Mouse (Mus musculus) hindbrain, embryonic 16.5 days (tissue): ENCODE data around the gene Sh3bgr. TPM values are rescaled to one million over a fixed set of nuclear protein-coding genes. Genes with fewer than 3 reads are reported as not detected.

Experiments
- ATAC-seq: fragments of 200-750 bp; cut with Nextera tagmentation; 2 replicates; pipeline ENCODE4 v1.8.0; 2017; ENCODE audit warnings: moderate TSS enrichment, moderate library complexity
- H3K27ac ChIP-seq: fragments of 300-500 bp; sonication (generic); 2 replicates; pipeline ENCODE4 v1.5.1; 2014; ENCODE audit warnings: low read depth, mild to moderate bottlenecking, control low read depth, low read length, moderate library complexity
- H3K27me3 ChIP-seq: fragments of 300-500 bp; sonication (generic); replicated peaks from 2 replicates; pipeline ENCODE4 v1.6.1; 2014; ENCODE audit warnings: low read length; ENCODE audit not compliant: control insufficient read depth, insufficient read depth
- H3K36me3 ChIP-seq: fragments of 300-500 bp; sonication (generic); 2 replicates; pipeline ENCODE4 v1.6.1; 2014; ENCODE audit warnings: mild to moderate bottlenecking, low read length, moderate library complexity, mixed read lengths; ENCODE audit not compliant: control insufficient read depth, insufficient read depth
- H3K4me1 ChIP-seq: fragments of 300-500 bp; sonication (generic); 2 replicates; pipeline ENCODE4 v1.6.1; 2014; ENCODE audit warnings: low read depth, low read length; ENCODE audit not compliant: control insufficient read depth, insufficient read depth
- H3K4me2 ChIP-seq: fragments of 300-500 bp; sonication (generic); 2 replicates; pipeline ENCODE4 v1.6.1; 2014; ENCODE audit warnings: mild to moderate bottlenecking, low read length, control low read depth, moderate library complexity
- H3K4me3 ChIP-seq: fragments of 300-500 bp; sonication (generic); 2 replicates; pipeline ENCODE4 v1.5.1; 2014; ENCODE audit warnings: mild to moderate bottlenecking, low read length, control low read depth, moderate library complexity
- H3K9ac ChIP-seq: fragments of 300-500 bp; sonication (generic); 2 replicates; pipeline ENCODE4 v1.6.1; 2014; ENCODE audit warnings: low read depth, mild to moderate bottlenecking, control low read depth, low read length, moderate library complexity
- H3K9me3 ChIP-seq: fragments of 300-500 bp; sonication (generic); 2 replicates; pipeline ENCODE4 v1.6.1; 2014; ENCODE audit warnings: mild to moderate bottlenecking, low read length, moderate library complexity; ENCODE audit not compliant: control insufficient read depth
- WGBS: fragments of 180-500 bp; shearing (Covaris S2); extraction: QIAGEN DNeasy Blood & Tissue Kit; methylation state at CpG from one replicate; pipeline ENCODE4 v1.1.7; 2014; 5-methylcytosine and 5-hydroxymethylcytosine counted together
- polyA plus RNA-seq: library from polyadenylated mRNA; unstranded; fragments of >200 nt; fragmentation: Nextera tagmentation; extraction: Ambion mirVana; gene quantifications from 2 replicates; pipeline ENCODE4 v1.2.1, GENCODE M21; 2015

Sh3bgr gene
- 1.8 and 4.2 TPM in 2 replicates for polyA plus RNA-seq

DNA sequence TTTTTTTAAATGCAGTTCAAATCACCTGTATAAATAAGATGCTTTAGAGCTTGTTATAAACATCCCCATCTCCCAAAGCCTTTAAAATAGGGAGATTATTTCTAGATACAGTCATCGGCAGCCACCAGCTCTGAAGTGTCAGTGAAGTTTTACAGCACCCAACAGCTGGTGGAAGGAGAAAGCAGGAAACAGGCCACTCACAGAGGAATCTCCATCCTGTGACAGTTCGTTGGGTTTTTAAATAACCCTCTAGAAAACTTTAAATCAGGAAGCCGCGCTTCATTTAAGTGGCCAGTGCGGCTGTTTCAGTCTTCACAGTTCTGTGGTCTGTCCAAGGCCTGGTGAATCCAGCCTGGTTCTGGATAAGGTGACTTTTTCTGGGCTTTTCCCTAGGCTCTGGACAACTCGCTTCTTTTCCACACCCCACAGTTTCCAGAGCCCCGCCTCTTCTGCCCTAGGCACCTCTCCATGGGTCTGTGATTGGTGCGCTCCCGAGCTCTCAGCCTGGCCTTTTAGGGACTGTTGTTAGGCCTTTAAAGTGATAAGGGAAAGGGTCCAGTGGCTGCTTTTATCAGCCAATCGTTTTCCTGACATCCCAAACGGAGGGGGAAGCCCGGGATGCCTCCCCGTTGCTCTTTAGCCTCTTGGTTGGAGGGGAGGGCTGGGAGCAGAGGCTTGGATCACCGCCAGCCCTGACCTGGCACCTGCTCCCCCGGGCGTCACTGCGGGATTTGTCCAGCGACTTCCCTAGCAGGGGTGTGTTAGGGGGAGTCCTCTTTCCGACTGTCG is at the start of gene Sh3bgr:
Gene Sh3bgr (plus strand): TSS at position 538 of the 789 bp plus-strand sequence.
- peak within 1 kb of the TSS; percentile 4 for H3K9ac ChIP-seq
- peak within 1 kb of the TSS; percentile 58 for H3K4me2 ChIP-seq
- peaks cover 7% of the 10 kb centered on the region; the same call in 1 of the 2 replicates for H3K4me1 ChIP-seq
- peak within 1 kb of the TSS; percentile 26 for H3K4me3 ChIP-seq
- H3K27me3 ChIP-seq, result no peaks in the 10 kb centered on the region
- H3K36me3 ChIP-seq, result no peaks in the 10 kb centered on the region
- 9% methylated on average over 20 of the region's 20 CpGs for WGBS
- no peak within 1 kb of the TSS for H3K27ac ChIP-seq
- H3K9me3 ChIP-seq, result no peaks in the 10 kb centered on the region
- ATAC-seq, result peak; percentile 74

DNA sequence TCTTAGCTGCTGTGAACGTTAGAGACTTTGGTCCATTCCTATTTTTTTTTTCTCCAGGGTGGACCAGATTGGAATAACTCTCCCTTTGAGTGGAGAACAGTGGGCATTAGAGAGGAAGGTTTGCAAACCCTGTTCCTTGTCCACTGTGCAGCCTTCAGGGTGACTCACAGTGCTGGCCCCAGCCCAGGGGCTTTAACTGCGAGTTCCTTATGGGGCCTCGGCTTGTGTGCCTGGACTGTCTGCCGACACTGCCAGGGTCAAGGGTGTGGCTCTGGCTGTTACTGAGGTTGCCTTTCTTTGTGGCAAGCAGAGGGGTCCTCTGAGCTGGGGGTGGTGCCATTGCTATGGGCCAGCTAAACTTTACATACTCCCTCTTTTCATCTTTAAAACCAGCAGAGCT is 49.3 kb upstream of the Sh3bgr start:
- no peak overlapping the region for H3K27ac ChIP-seq
- peaks cover 20% of the 10 kb centered on the region for H3K36me3 ChIP-seq
- H3K9ac ChIP-seq, result no peak overlapping the region
- H3K4me3 ChIP-seq, result no peak overlapping the region
- H3K27me3 ChIP-seq, result no peaks in the 10 kb centered on the region
- no peak for ATAC-seq
- H3K9me3 ChIP-seq, result no peaks in the 10 kb centered on the region
- H3K4me1 ChIP-seq, result peaks cover 13% of the 10 kb centered on the region
- H3K4me2 ChIP-seq, result no peak overlapping the region
- 75% methylated on average over 4 of the region's 4 CpGs for WGBS

DNA sequence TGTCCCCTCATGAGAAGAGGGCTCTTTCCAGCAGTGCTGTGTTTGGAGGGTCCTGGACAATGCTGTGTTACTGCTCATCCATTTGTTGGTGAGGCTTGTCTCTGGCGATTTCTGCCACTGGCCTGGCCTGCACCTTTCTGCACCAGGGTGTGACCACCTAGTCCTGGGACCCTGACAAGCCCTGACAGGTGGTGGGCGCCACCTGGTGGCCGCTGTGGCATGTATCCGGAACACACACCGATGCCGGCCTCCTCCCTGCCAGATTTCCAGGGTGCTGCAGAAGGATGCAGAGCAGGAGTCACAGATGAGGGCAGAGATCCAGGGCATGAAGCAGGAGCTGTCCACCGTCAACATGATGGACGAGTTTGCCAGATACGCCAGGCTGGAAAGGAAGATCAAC is 48.7 kb upstream of the Sh3bgr start:
- Histone ChIP-seq H3K4me3 (no peak overlapping the region), H3K4me2 (no peak overlapping the region), H3K4me1 (peaks cover 7% of the 10 kb centered on the region), H3K9ac (no peak overlapping the region), H3K9me3 (no peaks in the 10 kb centered on the region), H3K27ac (no peak overlapping the region), H3K36me3 (peaks cover 22% of the 10 kb centered on the region), H3K27me3 (no peaks in the 10 kb centered on the region)
- ATAC-seq, result 0 out of 2 replicates have a peak, but pooled peaks have one; percentile 49
- WGBS, result 26% methylated on average over 9 of the region's 9 CpGs

DNA sequence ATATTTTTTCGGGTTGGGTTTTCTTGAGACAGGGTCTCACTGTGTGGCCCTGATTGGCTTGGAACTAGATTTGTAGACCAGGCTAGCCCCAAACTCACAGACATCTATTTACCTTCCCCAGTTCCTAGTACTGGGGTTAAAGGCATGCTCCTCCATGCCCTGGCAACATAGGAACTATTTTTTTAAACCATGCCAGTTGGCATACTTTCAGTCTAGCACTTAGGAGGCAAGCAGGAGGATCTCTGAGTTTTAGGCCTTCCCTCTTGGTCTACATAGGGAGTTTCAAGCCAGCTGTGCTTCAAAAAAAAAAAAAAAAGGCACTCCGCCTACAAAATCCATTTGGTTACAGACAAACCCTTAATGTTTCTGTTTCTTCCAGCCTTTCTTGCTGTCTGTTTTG is 45.8 kb upstream of the Sh3bgr start:
- ATAC-seq, result no peak

DNA sequence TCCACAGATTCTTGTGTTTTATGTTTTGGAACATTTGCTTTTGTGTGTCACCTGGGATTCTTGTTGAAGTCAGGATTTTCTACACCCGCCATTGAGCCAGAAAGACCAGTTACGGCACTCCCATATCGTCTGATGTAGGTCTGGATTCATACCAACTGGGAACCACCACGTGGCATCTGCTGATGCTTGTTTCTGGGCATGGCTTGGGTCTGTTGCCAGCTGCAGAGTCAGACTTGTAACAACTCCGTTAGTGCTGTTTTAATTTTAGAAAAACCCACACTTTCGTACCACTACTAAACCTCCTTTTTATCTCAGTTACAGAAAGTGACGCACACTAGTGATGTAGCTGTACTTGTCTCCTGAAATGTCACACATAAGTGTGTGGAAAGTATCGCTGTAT is 44.2 kb upstream of the Sh3bgr start:
- Histone ChIP-seq H3K4me3 (no peak overlapping the region), H3K27me3 (no peaks in the 10 kb centered on the region), H3K36me3 (peaks cover 22% of the 10 kb centered on the region), H3K27ac (no peak overlapping the region), H3K9me3 (no peaks in the 10 kb centered on the region), H3K4me1 (peaks cover 12% of the 10 kb centered on the region), H3K4me2 (no peak overlapping the region), H3K9ac (no peak overlapping the region)
- WGBS, result 82% methylated on average over 8 of the region's 8 CpGs
- no peak for ATAC-seq

More for the DNA sequence above, 45.8 kb upstream of the Sh3bgr start:
- H3K9ac ChIP-seq, result no peak overlapping the region
- no peaks in the 10 kb centered on the region for H3K27me3 ChIP-seq
- H3K4me1 ChIP-seq, result peaks cover 8% of the 10 kb centered on the region
- H3K36me3 ChIP-seq, result peaks cover 22% of the 10 kb centered on the region
- whole genome bisulfite sequencing, result 90% methylated on average over 2 of the region's 2 CpGs
- H3K4me3 ChIP-seq, result no peak overlapping the region
- no peaks in the 10 kb centered on the region for H3K9me3 ChIP-seq
- no peak overlapping the region for H3K4me2 ChIP-seq
- no peak overlapping the region for H3K27ac ChIP-seq

DNA sequence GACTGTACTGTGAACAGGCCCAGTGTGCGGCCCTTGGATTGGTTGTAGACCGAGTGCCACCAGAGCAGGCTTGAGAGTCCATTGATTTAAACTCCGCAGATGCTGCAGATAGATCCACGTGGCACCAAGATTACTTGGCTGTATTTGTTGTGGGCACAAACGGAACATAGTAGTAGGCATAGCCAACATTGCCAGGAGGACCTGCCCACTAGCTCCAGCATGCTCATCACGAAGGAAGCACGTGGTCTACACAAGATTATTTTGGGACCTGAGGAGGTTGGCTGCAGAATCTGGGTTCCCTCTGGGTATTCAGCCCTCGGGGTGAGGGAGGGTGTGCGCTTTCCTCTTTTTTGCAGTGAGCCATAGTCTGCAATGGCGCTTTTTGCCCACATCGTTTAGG is 43.1 kb upstream of the Sh3bgr start:
- H3K4me3 ChIP-seq, result no peak overlapping the region
- no peaks in the 10 kb centered on the region for H3K27me3 ChIP-seq
- peaks cover 22% of the 10 kb centered on the region for H3K36me3 ChIP-seq
- H3K9me3 ChIP-seq, result no peaks in the 10 kb centered on the region
- H3K9ac ChIP-seq, result no peak overlapping the region
- 89% methylated on average over 11 of the region's 11 CpGs for WGBS
- no peak overlapping the region for H3K27ac ChIP-seq
- no peak overlapping the region for H3K4me2 ChIP-seq
- peaks cover 8% of the 10 kb centered on the region for H3K4me1 ChIP-seq
- no peak for ATAC-seq

GRCm38 (mm10) chr16:96158511-96159080 is 41.7 kb upstream of the Sh3bgr start:
- peaks cover 8% of the 10 kb centered on the region for H3K4me1 ChIP-seq
- peaks cover 15% of the 10 kb centered on the region for H3K36me3 ChIP-seq
- peak overlapping the region; percentile 43 for H3K4me3 ChIP-seq
- no peaks in the 10 kb centered on the region for H3K9me3 ChIP-seq
- peak overlapping the region; percentile 71 for H3K9ac ChIP-seq
- no peak for ATAC-seq
- no peaks in the 10 kb centered on the region for H3K27me3 ChIP-seq
- 49% methylated on average over 12 of the region's 12 CpGs for WGBS
- H3K27ac ChIP-seq, result peak overlapping the region; percentile 74
- peak overlapping the region; percentile 72 for H3K4me2 ChIP-seq

GRCm38 (mm10) chr16:96159091-96159731 is 41.0 kb upstream of the Sh3bgr start:
- H3K4me1 ChIP-seq, result peaks cover 8% of the 10 kb centered on the region
- peak overlapping the region; percentile 43 for H3K4me3 ChIP-seq
- H3K9ac ChIP-seq, result peak overlapping the region; percentile 71
- no peaks in the 10 kb centered on the region for H3K27me3 ChIP-seq
- peak overlapping the region; percentile 74 for H3K27ac ChIP-seq
- WGBS, result under 1% methylated on average over 61 of the region's 67 CpGs
- H3K9me3 ChIP-seq, result no peaks in the 10 kb centered on the region
- peak; percentile 84 for ATAC-seq
- H3K36me3 ChIP-seq, result peaks cover 11% of the 10 kb centered on the region
- H3K4me2 ChIP-seq, result peak overlapping the region; percentile 72

DNA sequence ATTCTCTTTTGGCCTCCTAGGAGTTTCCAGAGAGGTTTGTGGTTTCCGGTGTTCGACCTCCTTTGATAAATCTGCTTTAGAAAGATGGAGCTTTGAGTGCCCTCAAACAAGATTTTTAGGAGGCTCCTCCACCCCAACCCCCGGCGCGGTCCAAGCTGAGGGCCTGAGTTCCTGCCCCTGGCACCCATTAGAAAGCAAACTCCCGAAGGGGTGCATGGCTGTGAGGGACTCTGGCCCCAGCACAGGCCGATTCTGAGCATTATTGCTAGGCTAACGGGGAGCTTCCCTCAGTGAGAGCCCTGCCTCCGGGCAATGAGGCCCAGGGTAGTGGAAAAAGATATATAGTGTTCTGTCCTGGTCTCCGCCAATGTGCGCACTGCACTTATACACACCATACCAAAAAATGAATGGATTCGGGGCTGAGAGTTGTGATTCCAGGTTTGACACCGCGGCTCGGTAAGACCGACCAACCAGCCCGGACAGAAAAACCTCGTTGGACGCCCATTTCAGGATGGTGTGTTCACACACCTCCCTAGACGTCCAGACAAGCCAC is 40.4 kb upstream of the Sh3bgr start:
- Histone ChIP-seq H3K4me1 (peaks cover 8% of the 10 kb centered on the region), H3K9me3 (no peaks in the 10 kb centered on the region), H3K4me3 (peak overlapping the region; percentile 43), H3K27ac (peak overlapping the region; percentile 74; the same call in 1 of the 2 replicates), H3K4me2 (peak overlapping the region; percentile 72), H3K9ac (peak overlapping the region; percentile 71), H3K27me3 (no peaks in the 10 kb centered on the region), H3K36me3 (peaks cover 6% of the 10 kb centered on the region)
- WGBS, result 76% methylated on average over 20 of the region's 20 CpGs
- no peak for ATAC-seq
